Comparison of ENCODE assay signal across 23 mouse cellular contexts in the genomic region with DNA sequence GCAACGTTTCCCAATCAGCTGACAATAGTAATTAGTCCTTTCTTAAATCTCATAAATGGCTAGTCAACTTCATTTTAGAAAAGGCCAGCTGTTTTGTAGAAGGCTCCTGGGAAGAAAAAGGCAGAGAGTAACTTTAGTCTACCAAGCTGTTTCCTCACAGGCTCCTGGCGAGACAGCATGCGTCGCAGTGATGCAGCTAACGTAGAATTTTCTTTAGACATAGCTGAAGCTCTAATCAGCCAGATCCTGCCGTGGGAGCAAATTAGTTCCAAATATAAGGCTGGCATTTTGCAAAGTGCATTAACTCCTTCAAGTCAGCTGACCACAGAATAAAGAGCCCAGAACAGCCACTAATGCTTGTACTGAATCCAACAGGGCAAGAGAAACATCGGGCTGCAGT. TPM values are rescaled to one million over a fixed set of nuclear protein-coding genes. Genes with fewer than 3 reads are reported as not detected.
DNase-seq lines count a peak whose midpoint lies in the region; ATAC-seq lines count a peak whose summit lies in the region.
"Had no signal": no experiment of that assay in that cellular context is flagged by ENCODE, and none has a peak within 500 bp of the region (broad histone marks: within the 10 kb centered on the region; RNA-seq: fewer than 3 reads in every experiment).

No protein-coding gene starts in this region.

- no peaks in the 10 kb centered on the region for H3K36me3 ChIP-seq in forebrain, embryonic 12.5 days (replicated peaks)
- no peaks in the 10 kb centered on the region for H3K36me3 ChIP-seq in forebrain, embryonic 11.5 days (ENCODE audit: control insufficient read depth, insufficient read depth, low read length)
- H3K36me3 ChIP-seq: embryonic facial prominence, embryonic 15.5 days; heart, embryonic 15.5 days; neural tube, embryonic 12.5 days had no signal

- no peak for DNase-seq in forebrain, embryonic 11.5 days (ENCODE audit: low spot score)
- DNase-seq in left cerebral cortex, postnatal 25 days (ENCODE audit: low spot score in 2 of 2): peak; percentile 10 to 30
- no peak for DNase-seq in left cerebral cortex, adult 18-20 months (ENCODE audit: low spot score in 2 of 2)
- peak; percentile 7 for DNase-seq in right cerebral cortex, postnatal 4 days
- no peak for DNase-seq in right cerebral cortex, postnatal 14 days
- peak; percentile 54 for DNase-seq in telencephalon, adult 2 months (ENCODE audit: low read depth, low spot score)
- no peak for DNase-seq in thymus, postnatal 4 days
- DNase-seq: adrenal gland, postnatal 10 days; cerebellum, adult 9-11 months; heart, adult 2 months; heart, postnatal 4 days; kidney, adult 18-20 months; liver; spleen, adult 18-20 months; thymus, adult 2 months had no signal

- no peak overlapping the region for H3K9ac ChIP-seq in forebrain, embryonic 12.5 days
- no peak overlapping the region for H3K9ac ChIP-seq in forebrain, embryonic 11.5 days (ENCODE audit: low read length)
- H3K9ac ChIP-seq: embryonic facial prominence, embryonic 15.5 days; heart, embryonic 15.5 days; neural tube, embryonic 12.5 days had no signal

- intact Hi-C loops in left cerebral cortex, postnatal 25 days (cut with DNase I): no loop called here

- no peaks in the 10 kb centered on the region for H3K9me3 ChIP-seq in forebrain, embryonic 12.5 days
- H3K9me3 ChIP-seq in forebrain, embryonic 11.5 days (ENCODE audit: control insufficient read depth, low read length): no peaks in the 10 kb centered on the region
- H3K9me3 ChIP-seq: embryonic facial prominence, embryonic 15.5 days; heart, embryonic 15.5 days; neural tube, embryonic 12.5 days had no signal

- peaks cover 11% of the 10 kb centered on the region; the same call in 1 of the 2 replicates for H3K27me3 ChIP-seq in forebrain, embryonic 12.5 days
- H3K27me3 ChIP-seq in forebrain, embryonic 11.5 days (ENCODE audit: control insufficient read depth, insufficient read depth, low read length): peaks cover 2% of the 10 kb centered on the region; the same call in 1 of the 2 replicates
- H3K27me3 ChIP-seq: embryonic facial prominence, embryonic 15.5 days; heart, embryonic 15.5 days; neural tube, embryonic 12.5 days had no signal

- peaks cover 7% of the 10 kb centered on the region for H3K4me1 ChIP-seq in forebrain, embryonic 12.5 days
- no peaks in the 10 kb centered on the region for H3K4me1 ChIP-seq in forebrain, embryonic 11.5 days (replicated peaks; ENCODE audit: control insufficient read depth, insufficient read depth, low read length)
- H3K4me1 ChIP-seq: heart, embryonic 15.5 days; neural tube, embryonic 12.5 days had no signal

- WGBS in forebrain, embryonic 12.5 days: 27% methylated on average over 7 of the region's 7 CpGs
- WGBS in forebrain, embryonic 11.5 days: 39% methylated on average over 7 of the region's 7 CpGs

- no peak for ATAC-seq in forebrain, embryonic 12.5 days (ENCODE audit: low FRiP score)
- no peak; the same call in 1 of the 2 replicates for ATAC-seq in forebrain, embryonic 11.5 days (replicated peaks; ENCODE audit: low FRiP score)
- ATAC-seq: activated CD4-positive, CD25-positive, alpha-beta regulatory T cell, adult 4 months; CD4-positive, CD25-positive, alpha-beta regulatory T cell, adult 4 months; lung, postnatal 0 days had no signal

- H3K4me2 ChIP-seq in forebrain, embryonic 12.5 days: peak overlapping the region; percentile 25; the same call in 1 of the 2 replicates
- H3K4me2 ChIP-seq in forebrain, embryonic 11.5 days (ENCODE audit: low read depth, low read length, severe bottlenecking): no peak overlapping the region
- H3K4me2 ChIP-seq: embryonic facial prominence, embryonic 15.5 days; heart, embryonic 15.5 days; neural tube, embryonic 12.5 days had no signal

- H3K4me3 ChIP-seq in forebrain, embryonic 12.5 days (replicated peaks): no peak overlapping the region
- H3K4me3 ChIP-seq in forebrain, embryonic 11.5 days (ENCODE audit: low read depth, low read length): no peak overlapping the region
- H3K4me3 ChIP-seq: embryonic facial prominence, embryonic 15.5 days; heart, adult 2 months; heart, embryonic 15.5 days; neural tube, embryonic 12.5 days had no signal

- H3K27ac ChIP-seq in forebrain, embryonic 12.5 days: no peak overlapping the region
- no peak overlapping the region for H3K27ac ChIP-seq in forebrain, embryonic 11.5 days (ENCODE audit: low read depth, low read length)
- H3K27ac ChIP-seq: embryonic facial prominence, embryonic 15.5 days; heart, adult 2 months; heart, embryonic 15.5 days; kidney, postnatal 0 days; neural tube, embryonic 12.5 days had no signal

RNA-seq across cellular contexts. Expression of gene Smap1, which starts 26.2 kb away (rescaled TPM):
- 56.5 and 60.9 TPM in 2 replicates for polyA plus RNA-seq in forebrain, embryonic 12.5 days (2016; fragmentation: Nextera tagmentation; extraction: Ambion mirVana)
- 55.0 and 57.8 TPM in 2 replicates for polyA plus RNA-seq in forebrain, embryonic 11.5 days (2014; fragmentation: Nextera tagmentation; extraction: Ambion mirVana)
- 100 to 1,000 TPM; 156 to 162 TPM for total RNA-seq in left cerebral cortex, postnatal 25 days (2021)
- total RNA-seq in left cerebral cortex, adult 18-20 months (2021): 100 to 1,000 TPM; 140 to 143 TPM

RNA-seq across cellular contexts. Expression of gene Sdhaf4, which starts 57.2 kb away (rescaled TPM):
- polyA plus RNA-seq in forebrain, embryonic 12.5 days (2016; fragmentation: Nextera tagmentation; extraction: Ambion mirVana): 107 and 110 TPM in 2 replicates
- 75.8 and 84.5 TPM in 2 replicates for polyA plus RNA-seq in forebrain, embryonic 11.5 days (2014; fragmentation: Nextera tagmentation; extraction: Ambion mirVana)
- 10 to 100 TPM; 53.2 to 54.1 TPM for total RNA-seq in left cerebral cortex, postnatal 25 days (2021)
- total RNA-seq in left cerebral cortex, adult 18-20 months (2021): 10 to 100 TPM; 50.2 to 56.9 TPM

Comparison
In these comparisons a context has a peak if more than half of its experiments do, and no peak if none do; other contexts are left out.
1. DNase-seq: peak in left cerebral cortex, postnatal 25 days (2 of 2), right cerebral cortex, postnatal 4 days (single experiment) and telencephalon, adult 2 months (single experiment); none in forebrain, embryonic 11.5 days (single experiment), left cerebral cortex, adult 18-20 months (0 of 2), right cerebral cortex, postnatal 14 days (single experiment) and thymus, postnatal 4 days (single experiment).